Mouse (Mus musculus): ENCODE results near the gene Lingo2.

- TF ChIP-seq CTCF (IDR thresholded peaks at IDR 0.05; ENCODE audit: low read depth, low read length) = no peak
- TF ChIP-seq POLR2A (IDR thresholded peaks at IDR 0.05; ENCODE audit: borderline replicate concordance, low read depth, low read length) = no peak
These were observed 1128.2 kb downstream of the Lingo2 start for GRCm38 (mm10) chr4:35823322-35823870.
